Mouse (Mus musculus) heart, postnatal 4 days (tissue): ENCODE data around the gene Gatad2a. TPM values are rescaled to one million over a fixed set of nuclear protein-coding genes. Genes with fewer than 3 reads are reported as not detected.
"Not testable (repeated sequence)": the region's sequence is repeated elsewhere in the genome, so short reads cannot be mapped to it uniquely, and the experiment has no call there.

Source experiments
- DNase-seq: peaks from one replicate; pipeline ENCODE4 v3.0.0; 2021
- total RNA-seq, 2 experiments: library from RNA; stranded (reverse); gene quantifications; 2 replicates each; pipeline ENCODE4 v1.2.3; 2021

Gatad2a gene
- total RNA-seq, 2 experiments from 2014 or later: 75.9 to 79.5 TPM

GRCm38 (mm10) chr8:69988936-69989335, 7.2 kb downstream of the Gatad2a start:
- DNase-seq: not testable (repeated sequence)

- DNase-seq: no peak
These were observed 8.4 kb downstream of the Gatad2a start for GRCm38 (mm10) chr8:69987744-69988143.

GRCm38 (mm10) chr8:69984876-69985553, 11.2 kb downstream of the Gatad2a start:
- no peak for DNase-seq

GRCm38 (mm10) chr8:69978456-69978855, 17.7 kb downstream of the Gatad2a start:
- no peak for DNase-seq

DNA sequence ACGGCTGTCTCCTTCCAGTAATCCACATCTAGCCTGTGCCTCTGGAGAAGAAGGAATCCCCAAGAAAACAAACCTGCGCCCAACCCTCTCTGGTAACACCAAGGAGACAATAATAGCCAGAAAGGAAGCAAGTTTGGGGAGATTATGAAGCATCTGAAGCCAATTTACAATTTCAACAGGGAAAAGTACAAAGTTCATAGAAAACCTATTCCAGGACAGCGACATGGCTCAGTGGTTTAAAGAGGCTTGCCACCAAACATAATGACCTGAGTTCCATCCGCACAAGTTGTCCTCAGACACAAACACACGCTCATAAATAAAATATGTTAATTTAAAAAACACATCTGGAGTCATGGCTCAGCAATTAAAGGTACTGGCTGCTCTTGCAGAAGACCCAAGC, 21.4 kb downstream of the Gatad2a start:
- DNase-seq: no peak

GRCm38 (mm10) chr8:69974194-69974614, 22.0 kb downstream of the Gatad2a start:
- DNase-seq: peak; percentile 99

DNA sequence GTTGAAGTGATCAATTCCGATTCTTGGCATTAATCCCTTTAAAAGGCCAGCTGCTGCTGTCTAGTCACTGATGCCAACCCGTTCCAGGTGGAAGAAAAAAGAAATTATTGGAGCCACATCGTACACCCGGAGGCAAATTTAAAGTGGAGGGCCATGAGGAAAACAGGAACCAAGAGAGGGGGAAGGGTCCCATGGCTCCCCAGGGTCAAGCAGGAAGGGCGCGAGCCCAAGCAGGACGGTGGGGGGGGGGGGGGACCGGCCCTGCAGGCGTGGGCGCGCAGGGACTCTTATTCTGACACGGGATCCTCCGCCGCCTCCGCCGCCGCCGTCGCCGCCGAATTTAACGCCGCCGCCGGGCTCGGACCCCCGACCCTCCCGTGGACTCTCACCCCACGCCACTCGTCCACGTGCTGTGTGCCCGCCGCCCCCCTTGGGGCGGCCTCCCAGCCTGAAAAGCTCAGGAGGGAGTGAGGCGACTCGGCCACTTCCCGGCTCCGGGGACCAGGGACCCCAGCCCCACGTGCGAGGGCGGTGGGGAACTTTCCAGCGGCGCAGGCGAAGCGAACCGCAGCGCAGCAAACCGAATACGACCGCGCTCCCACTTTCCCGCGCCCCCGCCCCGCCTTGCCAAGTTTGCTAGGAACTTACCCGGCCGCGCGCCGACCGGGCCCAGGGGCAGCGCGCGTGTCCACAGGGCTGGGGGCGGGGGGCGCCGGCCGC, 22.6 kb downstream of the Gatad2a start:
- DNase-seq: peak; percentile 59

- DNase-seq: no peak
These were observed 23.1 kb downstream of the Gatad2a start for GRCm38 (mm10) chr8:69973063-69973441.

- DNase-seq: no peak
These were observed 25.3 kb downstream of the Gatad2a start for GRCm38 (mm10) chr8:69970880-69971279.

- DNase-seq: no peak
These were observed 28.8 kb downstream of the Gatad2a start for GRCm38 (mm10) chr8:69967291-69967933.

- no peak for DNase-seq
These were observed 36.9 kb downstream of the Gatad2a start for GRCm38 (mm10) chr8:69959241-69959640.

DNA sequence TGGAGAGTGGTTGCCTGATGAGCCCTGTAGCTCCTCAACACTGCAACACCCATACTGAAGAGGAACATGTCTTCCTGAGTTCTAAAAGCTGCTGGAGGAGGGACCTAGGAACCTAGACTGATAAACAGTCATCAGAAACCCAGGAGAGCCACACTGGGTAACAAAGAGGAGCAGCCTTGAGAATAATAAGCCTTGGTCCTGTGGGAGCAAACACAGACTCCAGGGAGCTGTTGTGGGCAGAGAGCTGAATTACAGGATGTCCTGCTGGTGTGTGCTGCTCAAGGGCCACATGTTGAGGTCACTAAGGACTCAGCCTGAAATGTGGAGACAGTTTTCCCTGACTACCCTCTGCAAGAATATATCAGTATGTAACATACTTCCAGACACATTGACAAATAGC, 38.3 kb downstream of the Gatad2a start:
- no peak for DNase-seq

DNA sequence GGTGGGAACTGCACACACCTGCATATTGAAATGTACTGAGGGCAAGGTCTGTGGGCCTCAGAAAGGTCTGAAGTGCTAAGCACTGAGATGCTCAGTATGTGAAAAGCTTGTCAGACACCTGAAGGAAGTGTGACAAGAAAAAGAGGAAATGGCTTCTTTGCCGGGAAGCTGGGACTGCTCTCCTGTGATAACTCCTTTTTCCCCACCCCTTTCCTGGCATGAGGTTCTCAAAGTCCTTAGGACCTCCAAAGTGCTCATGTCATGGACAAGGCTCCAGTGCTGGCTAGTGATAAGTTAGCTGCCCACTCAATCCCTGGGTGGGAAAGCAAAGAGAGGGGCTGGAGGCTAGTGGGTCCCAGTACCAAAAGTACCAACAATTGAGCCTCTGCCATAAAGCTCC, 38.8 kb downstream of the Gatad2a start:
- DNase-seq: no peak

GRCm38 (mm10) chr8:69956651-69957050, 39.5 kb downstream of the Gatad2a start:
- DNase-seq: no peak

GRCm38 (mm10) chr8:69954642-69955041, 41.5 kb downstream of the Gatad2a start:
- DNase-seq: no peak

DNA sequence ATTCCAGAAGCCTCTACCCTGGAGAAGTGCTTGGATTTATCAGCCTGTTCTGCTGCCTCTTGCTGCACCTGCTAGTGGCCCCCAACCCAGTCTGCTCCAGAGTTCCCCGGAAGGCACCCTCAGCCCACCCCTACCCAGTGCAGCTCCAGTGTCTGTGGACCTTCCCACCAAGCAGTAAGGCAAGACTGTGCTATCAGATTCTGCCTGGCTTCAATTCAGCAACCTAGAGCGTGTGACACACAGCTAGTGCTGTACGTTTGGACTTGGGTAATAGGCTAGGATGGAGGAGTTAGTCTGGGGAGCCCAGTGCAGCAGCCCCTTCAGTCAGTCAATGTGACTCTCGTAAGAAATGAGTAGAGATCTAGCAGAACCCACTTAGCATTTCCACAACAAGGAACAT, 42.0 kb downstream of the Gatad2a start:
- no peak for DNase-seq

DNA sequence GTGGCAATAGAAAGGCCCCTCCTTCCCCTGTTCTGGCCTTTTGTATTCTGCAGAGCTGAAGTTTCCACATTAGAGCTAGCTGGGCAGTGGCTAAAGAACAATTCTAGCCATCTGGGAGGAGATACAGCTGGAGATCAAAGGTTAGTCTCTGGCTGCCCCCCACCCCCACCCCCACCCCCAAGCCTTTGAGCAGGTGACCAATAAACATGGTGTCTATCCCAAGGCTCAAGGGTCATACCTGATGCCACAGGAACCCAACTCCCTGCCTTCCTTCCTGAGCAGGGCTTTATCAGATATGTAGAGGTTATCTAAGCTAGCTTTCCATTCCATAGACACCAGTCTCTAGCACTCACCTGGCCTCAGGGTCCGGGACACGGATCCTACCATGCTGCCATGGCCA, 45.9 kb downstream of the Gatad2a start:
- DNase-seq: no peak

GRCm38 (mm10) chr8:69942495-69942894, 53.7 kb downstream of the Gatad2a start:
- DNase-seq: not testable (repeated sequence)

DNA sequence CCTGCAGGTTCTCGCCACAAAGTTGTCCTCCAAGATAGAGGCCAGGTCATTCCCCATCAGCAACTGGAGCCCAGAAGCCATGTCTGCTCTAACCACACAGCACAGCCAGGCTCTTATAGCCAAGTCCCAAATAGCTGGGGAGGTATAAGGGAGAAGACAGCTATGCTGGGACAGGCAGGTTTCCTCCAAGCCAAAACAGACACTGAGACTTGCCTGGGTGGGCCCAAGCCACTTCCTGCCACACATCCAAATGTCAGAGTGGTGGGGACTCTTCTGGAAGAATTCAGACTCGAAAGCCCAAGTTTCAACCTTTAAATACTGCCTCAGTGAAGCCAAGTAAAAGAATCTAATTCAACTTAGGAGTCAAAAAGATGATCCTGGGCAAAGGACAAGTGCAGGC, 55.8 kb downstream of the Gatad2a start:
- DNase-seq: no peak

DNA sequence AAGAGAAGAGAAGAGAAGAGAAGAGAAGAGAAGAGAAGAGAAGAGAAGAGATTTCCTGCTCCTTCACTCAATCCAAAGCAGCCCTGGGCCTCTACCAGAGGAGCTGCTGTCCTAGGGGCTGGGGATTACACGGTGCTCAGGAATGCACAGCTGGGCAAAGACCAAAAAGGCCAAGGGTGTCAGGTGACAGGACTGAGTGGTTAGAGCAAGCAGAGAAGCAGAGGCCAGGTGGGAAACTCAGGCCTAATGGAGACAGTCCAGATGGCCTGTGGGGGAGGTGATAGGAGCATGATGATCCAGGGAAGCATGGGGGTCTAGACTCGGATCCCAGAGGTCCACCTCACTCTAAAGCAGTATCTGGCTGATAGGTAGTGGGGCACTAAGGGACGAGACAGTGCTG, 56.6 kb downstream of the Gatad2a start:
- DNase-seq: peak; percentile 61

DNA sequence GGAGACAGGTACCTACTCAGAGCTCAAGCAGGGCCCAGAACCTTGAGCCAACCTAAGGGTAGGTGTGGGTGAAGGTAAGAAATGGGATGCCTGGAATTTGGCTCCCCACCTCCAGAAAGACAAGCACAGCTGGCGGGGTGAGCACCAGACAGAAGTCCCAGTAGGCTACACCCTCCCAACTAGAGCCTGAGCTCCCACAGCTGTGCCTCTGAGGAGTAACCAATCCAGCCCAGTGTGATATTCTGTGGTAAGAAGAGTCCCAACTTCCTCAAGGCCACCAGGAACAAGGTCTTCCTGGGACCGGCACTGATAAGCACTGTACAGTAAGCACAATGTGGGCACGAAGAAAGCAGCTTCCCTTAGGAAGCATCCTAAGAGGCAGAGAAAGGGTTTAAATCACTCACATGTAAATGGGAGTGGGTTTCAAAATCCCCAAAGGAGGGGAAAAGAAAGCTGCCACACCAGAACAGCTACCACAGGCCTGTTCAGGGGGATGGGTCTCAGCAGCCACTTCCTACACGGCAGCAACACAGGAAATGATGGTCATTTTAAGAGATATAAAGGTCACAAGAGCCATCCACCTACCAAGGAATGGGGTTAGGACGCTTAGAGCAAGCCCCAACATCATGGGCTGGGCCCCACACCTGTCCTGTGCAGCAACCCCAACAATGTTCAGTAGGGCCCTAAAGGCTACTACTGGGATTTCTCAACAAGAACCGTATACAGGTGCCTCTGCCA, 57.8 kb downstream of the Gatad2a start:
- DNase-seq: no peak

- DNase-seq: no peak
These were observed 58.7 kb downstream of the Gatad2a start for GRCm38 (mm10) chr8:69937466-69937865.
